Mouse (Mus musculus): ENCODE results near the gene Tnfrsf8.

GRCm38 (mm10) chr4:145224613-145225012, 90.4 kb downstream of the Tnfrsf8 start:
- TF ChIP-seq FLI1 (IDR thresholded peaks at IDR 0.05; ENCODE audit: low read length) (no peak), GATA1 (IDR thresholded peaks at IDR 0.05; ENCODE audit: borderline replicate concordance, low read length) (no peak)

Data from megakaryocyte, embryonic 14.5 days (primary cell).